Mouse (Mus musculus) kidney, postnatal 4 days (tissue): ENCODE measurements around the gene Lsm4.

Source experiments
- DNase-seq, 2 experiments: peaks; one replicate each; pipeline ENCODE4 v3.0.0; 2021; ENCODE audit warnings: mixed read lengths in 2 of 2

The Lsm4 gene

GRCm38 (mm10) chr8:70680039-70680438 lies 7.0 kb downstream of the Lsm4 start:
- no peak for DNase-seq

GRCm38 (mm10) chr8:70681410-70681809 lies 8.4 kb downstream of the Lsm4 start:
- no peak for DNase-seq

GRCm38 (mm10) chr8:70682193-70682592 lies 9.1 kb downstream of the Lsm4 start:
- peak; percentile 67 to 84 for DNase-seq

GRCm38 (mm10) chr8:70682692-70683091 lies 9.6 kb downstream of the Lsm4 start:
- DNase-seq = no peak

GRCm38 (mm10) chr8:70684291-70684690 lies 11.2 kb downstream of the Lsm4 start:
- DNase-seq = no peak

- peak; percentile 66 to 72 for DNase-seq
Measured at GRCm38 (mm10) chr8:70687576-70687975, 14.5 kb downstream of the Lsm4 start.

GRCm38 (mm10) chr8:70688136-70688535 lies 15.1 kb downstream of the Lsm4 start:
- DNase-seq = no peak

GRCm38 (mm10) chr8:70689892-70690390 lies 16.9 kb downstream of the Lsm4 start:
- no peak for DNase-seq

GRCm38 (mm10) chr8:70691230-70691629 lies 18.2 kb downstream of the Lsm4 start:
- DNase-seq = no peak

GRCm38 (mm10) chr8:70691727-70692231 lies 18.7 kb downstream of the Lsm4 start:
- DNase-seq = peak; percentile 66 to 78

GRCm38 (mm10) chr8:70693636-70694035 lies 20.6 kb downstream of the Lsm4 start:
- DNase-seq = no peak

GRCm38 (mm10) chr8:70695318-70696018 lies 22.4 kb downstream of the Lsm4 start:
- DNase-seq = peak; percentile 71 to 82

- DNase-seq = peak; percentile 87 to 92
Measured at GRCm38 (mm10) chr8:70696019-70696885, 23.2 kb downstream of the Lsm4 start.

- no peak for DNase-seq
Measured at GRCm38 (mm10) chr8:70696946-70697345, 23.9 kb downstream of the Lsm4 start.

GRCm38 (mm10) chr8:70697366-70698250 lies 24.6 kb downstream of the Lsm4 start:
- no peak for DNase-seq

GRCm38 (mm10) chr8:70698310-70699109 lies 25.5 kb downstream of the Lsm4 start, which contains the start of gene Jund:
Gene Jund (plus strand): TSS chr8:70698949.
- DNase-seq = peak; percentile 100

- peak; percentile 72 to 82 for DNase-seq
Measured at GRCm38 (mm10) chr8:70699116-70699833, 26.2 kb downstream of the Lsm4 start.

- DNase-seq = peak; percentile 84 to 91
Measured at GRCm38 (mm10) chr8:70699834-70700554, 26.9 kb downstream of the Lsm4 start.

- DNase-seq = peak; percentile 93 to 96
Measured at GRCm38 (mm10) chr8:70700555-70700922, 27.5 kb downstream of the Lsm4 start.
